Mouse (Mus musculus): Measurements from ENCODE around the gene Mmp12.

- TF ChIP-seq POLR2A (IDR thresholded peaks at IDR 0.05; ENCODE audit: control insufficient read depth in 1 of 2, insufficient read depth in 1 of 2, low read depth in 1 of 2, low read length in 2 of 2, poor library complexity in 1 of 2) (no peak), EP300 (IDR thresholded peaks at IDR 0.05; ENCODE audit: low read depth in 1 of 2, low read length in 2 of 2) (no peak), CTCF (IDR thresholded peaks at IDR 0.05 in 2 of 3, conservative IDR thresholded peaks at IDR 0.05 in 1 of 3; ENCODE audit: control insufficient read depth in 1 of 3, insufficient read depth in 1 of 3, low read depth in 2 of 3, low read length in 3 of 3, poor library complexity in 1 of 3, severe bottlenecking in 1 of 3) (no peak), ZC3H11A (IDR thresholded peaks at IDR 0.05; ENCODE audit: low read depth, low read length) (no peak), ZNF384 (IDR thresholded peaks at IDR 0.05; ENCODE audit: low read depth, low read length) (no peak), SMC3 (IDR thresholded peaks at IDR 0.05; ENCODE audit: low read depth, low read length) (no peak), TAL1 (IDR thresholded peaks at IDR 0.05; ENCODE audit: low read length) (no peak), TBP (IDR thresholded peaks at IDR 0.05; ENCODE audit: low read depth, low read length) (no peak), BHLHE40 (IDR thresholded peaks at IDR 0.05; ENCODE audit: borderline replicate concordance, low read depth, low read length) (no peak), UBTF (IDR thresholded peaks at IDR 0.05; ENCODE audit: borderline replicate concordance, insufficient read depth, low read depth, low read length) (no peak)
Measured at GRCm38 (mm10) chr9:7344107-7344506, at the start of gene Mmp12.
